27 mouse cellular contexts compared by ENCODE assay signal in genomic region chr14:34657131-34657530, GRCm38 (mm10). TPM values are rescaled to one million over a fixed set of nuclear protein-coding genes. Genes with fewer than 3 reads are reported as not detected.
A peak's percentile ranks its signal among the peaks of the same experiment; 100 is the strongest.
DNase-seq lines count a peak whose midpoint lies in the region; ATAC-seq and TF ChIP-seq lines count a peak whose summit lies in the region.
"Had no signal": no experiment of that assay in that cellular context is flagged by ENCODE, and none has a peak within 500 bp of the region (broad histone marks: within the 10 kb centered on the region; RNA-seq: fewer than 3 reads in every experiment).

No protein-coding gene starts in this region.

- WGBS in forebrain, embryonic 13.5 days = 86% methylated on average over 5 of the region's 5 CpGs
- 95% methylated on average over 5 of the region's 5 CpGs for WGBS in liver, postnatal 0 days (ENCODE audit: insufficient replicate concordance)

- TF ChIP-seq CTCF in E14TG2a.4 (conservative IDR thresholded peaks at IDR 0.05; ENCODE audit: low read length) = no peak
- TF ChIP-seq CTCF in liver, postnatal 0 days (IDR thresholded peaks at IDR 0.05; ENCODE audit: low read depth) = no peak

- no peak overlapping the region for H3K4me2 ChIP-seq in forebrain, embryonic 13.5 days
- no peak overlapping the region for H3K4me2 ChIP-seq in liver, postnatal 0 days (ENCODE audit: low read depth, low read length)
- H3K4me2 ChIP-seq: embryonic facial prominence, embryonic 13.5 days; embryonic facial prominence, embryonic 15.5 days; forebrain, embryonic 12.5 days; forebrain, embryonic 15.5 days had no signal

- in situ Hi-C loops in ES-E14 (cut with MboI; ENCODE audit: low sequenced_read_pairs in 2 of 2, unreplicated experiment in 2 of 2) = no loop called here

- H3K36me3 ChIP-seq in E14TG2a.4 (ENCODE audit: insufficient read depth, low read length) (no peaks in the 10 kb centered on the region), ES-E14 (ENCODE audit: control insufficient read depth, insufficient read depth, low read length, poor library complexity, severe bottlenecking) (no peaks in the 10 kb centered on the region)
- no peaks in the 10 kb centered on the region for H3K36me3 ChIP-seq in forebrain, embryonic 13.5 days (ENCODE audit: poor library complexity, severe bottlenecking)
- no peaks in the 10 kb centered on the region for H3K36me3 ChIP-seq in liver, postnatal 0 days (replicated peaks; ENCODE audit: insufficient read depth, low read length)
- H3K36me3 ChIP-seq: embryonic facial prominence, embryonic 13.5 days; embryonic facial prominence, embryonic 15.5 days; forebrain, embryonic 10.5 days; forebrain, embryonic 12.5 days; forebrain, embryonic 15.5 days had no signal

- no peaks in the 10 kb centered on the region for H3K9me3 ChIP-seq in E14TG2a.4 (ENCODE audit: low read length)
- H3K9me3 ChIP-seq in ES-E14 (ENCODE audit: control insufficient read depth, insufficient read depth, low read depth, low read length) = no peaks in the 10 kb centered on the region
- no peaks in the 10 kb centered on the region for H3K9me3 ChIP-seq in forebrain, embryonic 13.5 days (replicated peaks)
- H3K9me3 ChIP-seq in liver, postnatal 0 days (ENCODE audit: low read length) = no peaks in the 10 kb centered on the region
- H3K9me3 ChIP-seq: embryonic facial prominence, embryonic 15.5 days; forebrain, embryonic 10.5 days; forebrain, embryonic 12.5 days; forebrain, embryonic 15.5 days had no signal

- no peak for TF ChIP-seq EP300 in liver, postnatal 0 days (IDR thresholded peaks at IDR 0.05; ENCODE audit: low read depth)

- H3K4me1 ChIP-seq in E14TG2a.4 (replicated peaks; ENCODE audit: low read depth, low read length) (peaks cover 46% of the 10 kb centered on the region), ES-E14 (ENCODE audit: control insufficient read depth in 2 of 2, insufficient read depth in 2 of 2, low read length in 2 of 2, poor library complexity in 1 of 2) (peaks cover 6 to 19% of the 10 kb centered on the region in 2 experiments; a peak in 3 of 4 replicates)
- H3K4me1 ChIP-seq in forebrain, embryonic 13.5 days = peaks cover 11% of the 10 kb centered on the region
- peaks cover 17% of the 10 kb centered on the region for H3K4me1 ChIP-seq in liver, postnatal 0 days (ENCODE audit: insufficient read depth)

- peak overlapping the region; percentile 53; the same call in 1 of the 2 replicates for H3K4me3 ChIP-seq in E14TG2a.4 (replicated peaks; ENCODE audit: low read length)
- peak overlapping the region; percentile 39 to 43; a peak in 3 of 4 replicates for H3K4me3 ChIP-seq in ES-E14 (ENCODE audit: insufficient read depth in 1 of 2, low read depth in 1 of 2, low read length in 2 of 2, poor library complexity in 1 of 2, severe bottlenecking in 1 of 2)
- H3K4me3 ChIP-seq in forebrain, embryonic 13.5 days = no peak overlapping the region
- H3K4me3 ChIP-seq in liver, postnatal 0 days (ENCODE audit: low read depth, low read length) = no peak overlapping the region
- H3K4me3 ChIP-seq: embryonic facial prominence, embryonic 13.5 days; embryonic facial prominence, embryonic 15.5 days; erythroblast, embryonic 14.5 days; forebrain, embryonic 10.5 days; forebrain, embryonic 12.5 days; forebrain, embryonic 15.5 days had no signal

- no peak for ATAC-seq in forebrain, embryonic 13.5 days
- ATAC-seq in liver, postnatal 0 days = no peak
- ATAC-seq: forebrain, embryonic 15.5 days; forebrain, postnatal 0 days had no signal

- peak overlapping the region; percentile 63; the same call in 1 of the 2 replicates for H3K9ac ChIP-seq in ES-E14 (ENCODE audit: insufficient read depth, low read depth, low read length, poor library complexity, severe bottlenecking)
- H3K9ac ChIP-seq in forebrain, embryonic 13.5 days = no peak overlapping the region
- H3K9ac ChIP-seq in liver, postnatal 0 days (replicated peaks) = no peak overlapping the region
- H3K9ac ChIP-seq: embryonic facial prominence, embryonic 13.5 days; embryonic facial prominence, embryonic 15.5 days; forebrain, embryonic 12.5 days; forebrain, embryonic 15.5 days; forebrain, postnatal 0 days had no signal

- no peak for DNase-seq in ES-E14 (ENCODE audit: low read depth, low spot score)
- DNase-seq in ZHBTc4 (ENCODE audit: low read depth, low spot score) = peak; percentile 74
- no peak for DNase-seq in liver, postnatal 0 days
- DNase-seq: adrenal gland, adult 2 months; adrenal gland, postnatal 10 days; adrenal gland, postnatal 25 days; cerebellum, adult 11-12 months; cerebellum, adult 2 months; cerebellum, adult 9-10 months; cerebellum, postnatal 10 days; cerebellum, postnatal 25 days; embryo, embryonic 11 days; forebrain, postnatal 0 days had no signal

- no peak overlapping the region for H3K27ac ChIP-seq in ES-E14 (ENCODE audit: insufficient read depth, low read depth, low read length, poor library complexity, severe bottlenecking)
- H3K27ac ChIP-seq in forebrain, embryonic 13.5 days = no peak overlapping the region
- H3K27ac ChIP-seq in liver, postnatal 0 days (ENCODE audit: low read depth) = no peak overlapping the region
- H3K27ac ChIP-seq: embryonic facial prominence, embryonic 13.5 days; embryonic facial prominence, embryonic 15.5 days; forebrain, embryonic 10.5 days; forebrain, embryonic 12.5 days; forebrain, embryonic 15.5 days had no signal

- H3K27me3 ChIP-seq in E14TG2a.4 (ENCODE audit: insufficient read depth, low read length) = no peaks in the 10 kb centered on the region
- H3K27me3 ChIP-seq in forebrain, embryonic 13.5 days = peaks cover 34% of the 10 kb centered on the region
- H3K27me3 ChIP-seq in liver, postnatal 0 days (ENCODE audit: insufficient read depth, low read length) = no peaks in the 10 kb centered on the region

TF ChIP-seq in ES-E14, 5 proteins besides CTCF, POLR2A, EP300 and RAD21:
- TF ChIP-seq ZC3H11A (IDR thresholded peaks at IDR 0.05; ENCODE audit: borderline replicate concordance, low read depth, low read length) (no peak), ZNF384 (IDR thresholded peaks at IDR 0.05; ENCODE audit: low read depth, low read length) (no peak), CHD2 (IDR thresholded peaks at IDR 0.05; ENCODE audit: low read depth, low read length) (no peak), MAFK (IDR thresholded peaks at IDR 0.05; ENCODE audit: insufficient read depth, low read depth, low read length) (no peak), HCFC1 (IDR thresholded peaks at IDR 0.05; ENCODE audit: borderline replicate concordance, insufficient read depth, low read length) (no peak)

RNA-seq across cellular contexts. Expression of gene Wapl, which starts 16.6 kb away (rescaled TPM):
- 82.9 and 115 TPM in 2 replicates for total RNA-seq in ES-E14 (2012; rRNA removed)
- 25.1 and 26.6 TPM in 2 replicates for polyA plus RNA-seq in forebrain, embryonic 13.5 days (2015; fragmentation: Nextera tagmentation; extraction: Ambion mirVana)
- 15.3 TPM in 2 replicates for polyA plus RNA-seq in liver, postnatal 0 days (2015; fragmentation: Nextera tagmentation; extraction: Ambion mirVana)

RNA-seq across cellular contexts. Expression of gene Opn4, which starts 57.2 kb away (rescaled TPM):
- 0.31 and 0.53 TPM in 2 replicates for total RNA-seq in ES-E14 (2012; rRNA removed)
- 0.16 TPM in 1 of 2 replicates, not detected in the other for polyA plus RNA-seq in forebrain, embryonic 13.5 days (2015; fragmentation: Nextera tagmentation; extraction: Ambion mirVana)
- not detected in 2 replicates for polyA plus RNA-seq in liver, postnatal 0 days (2015; fragmentation: Nextera tagmentation; extraction: Ambion mirVana)
- total RNA-seq: adrenal gland, postnatal 10 days; adrenal gland, postnatal 25 days; adrenal gland, postnatal 4 days; common myeloid progenitor, adult 5-6 weeks; MEL had no signal
- polyA plus RNA-seq: brain, embryonic 14.5 days; C2C12; embryonic facial prominence, embryonic 11.5 days; embryonic facial prominence, embryonic 13.5 days; erythroblast, embryonic 14.5 days; forebrain, embryonic 15.5 days had no signal

Comparison
In these comparisons a context has a peak if more than half of its experiments do, and no peak if none do; other contexts are left out.
1. H3K4me3 ChIP-seq: peak in E14TG2a.4 (single experiment) and ES-E14 (2 of 2); none in forebrain, embryonic 13.5 days (single experiment) and liver, postnatal 0 days (single experiment).